Mouse (Mus musculus): ENCODE measurements around the gene Lrat. TPM values are rescaled to one million over a fixed set of nuclear protein-coding genes. Genes with fewer than 3 reads are reported as not detected.

Lrat gene
- 65.4 TPM for polyA plus RNA-seq (2014; fragmentation: Illumina TruSeq; extraction: RNeasy Lipid Tissue Mini Kit (QIAGEN cat#74804); ENCODE audit: low replicate concordance)

DNA sequence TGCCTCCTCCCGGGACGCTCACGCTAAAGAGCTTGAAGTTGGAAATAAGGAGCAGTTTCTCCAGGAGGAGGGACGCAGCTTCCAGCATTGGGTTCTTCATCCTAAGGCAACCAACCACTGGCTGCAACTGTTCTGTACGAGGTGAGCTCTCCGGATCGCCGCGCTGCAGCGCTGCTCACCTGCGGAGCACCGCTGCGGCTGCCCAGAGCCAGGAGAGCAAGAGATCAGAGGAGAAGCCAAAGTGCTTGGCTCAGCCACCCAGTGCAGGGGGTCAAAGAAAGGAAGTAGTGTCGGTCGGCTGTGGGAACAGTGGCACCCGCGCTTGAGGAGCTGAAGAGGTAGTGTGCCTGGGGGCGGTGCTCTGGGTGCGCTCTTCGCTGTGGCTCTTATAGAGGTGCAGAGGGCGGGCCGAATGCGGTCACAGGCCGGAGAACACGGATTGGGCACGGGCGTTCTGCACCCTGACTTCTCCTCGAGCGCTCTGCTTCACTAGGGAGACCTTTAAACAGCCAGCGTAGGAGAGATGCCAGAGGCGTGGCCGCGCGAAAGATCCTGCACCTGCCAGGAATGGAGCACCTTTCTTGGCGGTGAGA, at the start of gene Lrat:
Gene Lrat (minus strand): TSS at position 361 of the 593 bp plus-strand sequence.

DNA sequence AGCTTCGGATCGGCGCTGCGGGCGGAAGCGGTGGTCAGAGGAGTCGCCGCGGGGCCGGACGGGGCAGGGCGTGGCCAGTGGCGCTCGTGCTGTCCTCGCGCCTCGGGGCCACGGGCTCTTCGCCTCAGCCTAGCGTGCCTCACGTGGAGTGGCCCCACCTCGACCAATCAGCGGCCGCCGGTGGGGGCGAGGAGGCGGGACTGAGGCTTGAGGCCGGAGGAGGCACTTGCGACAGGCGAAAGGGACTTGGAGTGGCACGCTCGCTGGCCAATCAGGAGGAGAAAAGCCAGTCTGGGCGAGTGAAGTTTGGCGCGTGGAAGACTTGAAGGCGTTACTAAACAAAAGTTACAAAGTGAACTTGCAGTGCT, 27.4 kb downstream of the Lrat start, which contains the start of gene Rbm46:
Gene Rbm46 (minus strand): TSS at position 112 of the 368 bp plus-strand sequence.

Other genes starting within 250 kb of the Lrat start
- 2.3 TPM for gene Rbm46, start 27.5 kb downstream of the Lrat start, polyA plus RNA-seq (2014; fragmentation: Illumina TruSeq; extraction: RNeasy Lipid Tissue Mini Kit (QIAGEN cat#74804); ENCODE audit: low replicate concordance)
- gene Fgg, start 103.8 kb upstream of the Lrat start, polyA plus RNA-seq (2014; fragmentation: Illumina TruSeq; extraction: RNeasy Lipid Tissue Mini Kit (QIAGEN cat#74804); ENCODE audit: low replicate concordance), result 0.59 TPM
- gene Fga, start 122.1 kb upstream of the Lrat start, polyA plus RNA-seq (2014; fragmentation: Illumina TruSeq; extraction: RNeasy Lipid Tissue Mini Kit (QIAGEN cat#74804); ENCODE audit: low replicate concordance), result 0.33 TPM
- not detected for gene Fgb, start 145.9 kb upstream of the Lrat start, polyA plus RNA-seq (2014; fragmentation: Illumina TruSeq; extraction: RNeasy Lipid Tissue Mini Kit (QIAGEN cat#74804); ENCODE audit: low replicate concordance)
- 15.9 TPM for gene Plrg1, start 151.5 kb upstream of the Lrat start, polyA plus RNA-seq (2014; fragmentation: Illumina TruSeq; extraction: RNeasy Lipid Tissue Mini Kit (QIAGEN cat#74804); ENCODE audit: low replicate concordance)
- 0.07 TPM for gene Dchs2, start 224.0 kb upstream of the Lrat start, polyA plus RNA-seq (2014; fragmentation: Illumina TruSeq; extraction: RNeasy Lipid Tissue Mini Kit (QIAGEN cat#74804); ENCODE audit: low replicate concordance)